Mouse (Mus musculus): Measurements from ENCODE around the gene Bcl9. TPM values are rescaled to one million over a fixed set of nuclear protein-coding genes. Genes with fewer than 3 reads are reported as not detected.

Gene Bcl9
- total and polyA plus RNA-seq, 3 experiments = 1.1 to 13.5 (median 3.3) TPM

- Histone ChIP-seq H3K9me3 (replicated peaks; ENCODE audit: low read length) (no peaks in the 10 kb centered on the region), H3K9ac (ENCODE audit: insufficient read depth, low read depth) (no peak overlapping the region), H3K4me2 (ENCODE audit: insufficient read depth, low read depth, poor library complexity, severe bottlenecking) (no peak overlapping the region), H3K4me1 (ENCODE audit: control insufficient read depth in 1 of 2, insufficient read depth in 2 of 2) (peaks cover 0 to 22% of the 10 kb centered on the region in 2 experiments; a peak in 2 of 4 replicates), H3K4me3 (replicated peaks in 1 of 3; ENCODE audit: low read depth in 2 of 3, low read length in 2 of 3, poor library complexity in 1 of 3) (no peak overlapping the region), H3K27me3 (replicated peaks) (no peaks in the 10 kb centered on the region), H3K36me3 (replicated peaks in 1 of 2; ENCODE audit: control insufficient read depth in 1 of 2, insufficient read depth in 1 of 2, low read length in 1 of 2) (peaks cover 3 to 45% of the 10 kb centered on the region in 2 experiments), H3K79me2 (replicated peaks; ENCODE audit: control insufficient read depth, extremely low read depth, insufficient read depth, poor library complexity, severe bottlenecking) (no peaks in the 10 kb centered on the region), H3K27ac (ENCODE audit: insufficient read depth, low read depth) (no peak overlapping the region)
- dilution Hi-C loops (cut with MboI; ENCODE audit: extremely low pct_ligation_motif_present, extremely low pct_unique_long_range_greater_than_20kb, low sequenced_read_pairs) (no loop called here), in situ Hi-C loops (cut with MboI; ENCODE audit: low pct_ligation_motif_present, low pct_unique_long_range_greater_than_20kb, low sequenced_read_pairs) (loop anchor here (10.0 kb wide), 1 partner anchor 80 kb away; no protein-coding TSS in a partner anchor)
- TF ChIP-seq NELFE (IDR thresholded peaks at IDR 0.05; ENCODE audit: low read depth, low read length) (no peak), RCOR1 (conservative IDR thresholded peaks at IDR 0.05; ENCODE audit: low read depth, low read length) (no peak), JUND (conservative IDR thresholded peaks at IDR 0.05; ENCODE audit: low read depth, low read length) (no peak), UBTF (IDR thresholded peaks at IDR 0.05; ENCODE audit: low read depth, low read length) (no peak), POLR2A (IDR thresholded peaks at IDR 0.05; ENCODE audit: low read depth, low read length) (no peak), CHD2 (IDR thresholded peaks at IDR 0.05; ENCODE audit: low read length) (no peak), CTCF (conservative IDR thresholded peaks at IDR 0.05 in 1 of 2, IDR thresholded peaks at IDR 0.05 in 1 of 2; ENCODE audit: low read depth in 2 of 2, low read length in 2 of 2) (no peak), MXI1 (IDR thresholded peaks at IDR 0.05; ENCODE audit: low read depth, low read length) (no peak), HCFC1 (IDR thresholded peaks at IDR 0.05; ENCODE audit: low read depth, low read length) (no peak), MAZ (IDR thresholded peaks at IDR 0.05; ENCODE audit: low read depth, low read length) (no peak), MEF2A (IDR thresholded peaks at IDR 0.05; ENCODE audit: borderline replicate concordance, low read depth, low read length) (no peak), MAFK (IDR thresholded peaks at IDR 0.05; ENCODE audit: insufficient replicate concordance, low read length) (no peak), ZNF384 (IDR thresholded peaks at IDR 0.05; ENCODE audit: low read depth, low read length) (no peak)
- DNase-seq (ENCODE audit: extremely low read depth) = no peak
Measured at GRCm38 (mm10) chr3:97164477-97164876, 133.2 kb downstream of the Bcl9 start.

- H3K9ac ChIP-seq (ENCODE audit: insufficient read depth, low read depth) = no peak overlapping the region
- no peaks in the 10 kb centered on the region for H3K79me2 ChIP-seq (replicated peaks; ENCODE audit: control insufficient read depth, extremely low read depth, insufficient read depth, poor library complexity, severe bottlenecking)
- H3K4me1 ChIP-seq (ENCODE audit: control insufficient read depth in 1 of 2, insufficient read depth in 2 of 2) = peaks cover 0 to 24% of the 10 kb centered on the region in 2 experiments; a peak in 2 of 4 replicates
- no peaks in the 10 kb centered on the region for H3K27me3 ChIP-seq (replicated peaks)
- H3K4me3 ChIP-seq (replicated peaks in 1 of 3; ENCODE audit: low read depth in 2 of 3, low read length in 2 of 3, poor library complexity in 1 of 3) = no peak overlapping the region
- H3K27ac ChIP-seq (ENCODE audit: insufficient read depth, low read depth) = no peak overlapping the region
- H3K36me3 ChIP-seq (replicated peaks in 1 of 2; ENCODE audit: control insufficient read depth in 1 of 2, insufficient read depth in 1 of 2, low read length in 1 of 2) = peaks cover 2 to 21% of the 10 kb centered on the region in 2 experiments
- TF ChIP-seq NELFE (IDR thresholded peaks at IDR 0.05; ENCODE audit: low read depth, low read length) (no peak), POLR2AphosphoS2 (IDR thresholded peaks at IDR 0.05; ENCODE audit: low read depth, low read length) (no peak), USF2 (conservative IDR thresholded peaks at IDR 0.05; ENCODE audit: low read depth, low read length) (no peak), NRF1 (IDR thresholded peaks at IDR 0.05; ENCODE audit: low read depth, low read length) (no peak), ZNF384 (IDR thresholded peaks at IDR 0.05; ENCODE audit: low read depth, low read length) (no peak), SIN3A (IDR thresholded peaks at IDR 0.05; ENCODE audit: low read length) (no peak), ZKSCAN1 (IDR thresholded peaks at IDR 0.05; ENCODE audit: borderline replicate concordance, low read depth, low read length) (no peak), ZMIZ1 (IDR thresholded peaks at IDR 0.05; ENCODE audit: low read depth, low read length) (no peak), CHD2 (IDR thresholded peaks at IDR 0.05; ENCODE audit: low read length) (no peak), ZC3H11A (IDR thresholded peaks at IDR 0.05; ENCODE audit: low read depth, low read length) (no peak), UBTF (IDR thresholded peaks at IDR 0.05; ENCODE audit: low read depth, low read length) (no peak)
- dilution Hi-C loops (cut with MboI; ENCODE audit: extremely low pct_ligation_motif_present, extremely low pct_unique_long_range_greater_than_20kb, low sequenced_read_pairs) (no loop called here), in situ Hi-C loops (cut with MboI; ENCODE audit: low pct_ligation_motif_present, low pct_unique_long_range_greater_than_20kb, low sequenced_read_pairs) (loop anchor here (10.0 kb wide), 1 partner anchor 77 kb away; no protein-coding TSS in a partner anchor)
- DNase-seq (ENCODE audit: extremely low read depth) = no peak
- no peak overlapping the region for H3K4me2 ChIP-seq (ENCODE audit: insufficient read depth, low read depth, poor library complexity, severe bottlenecking)
- no peaks in the 10 kb centered on the region for H3K9me3 ChIP-seq (replicated peaks; ENCODE audit: low read length)
Measured at GRCm38 (mm10) chr3:97161773-97162172, 135.9 kb downstream of the Bcl9 start.

All from CH12.LX (cell line).